Mouse (Mus musculus) intestine, embryonic 15.5 days (tissue): ENCODE data around the gene Flywch2. TPM values are rescaled to one million over a fixed set of nuclear protein-coding genes. Genes with fewer than 3 reads are reported as not detected.

Source experiments
- ATAC-seq: fragments of 200-750 bp; cut with Nextera tagmentation; 2 replicates; pipeline ENCODE4 v1.8.0; 2017; ENCODE audit warnings: moderate TSS enrichment, moderate library complexity
- H3K27ac ChIP-seq: fragments of 300-500 bp; sonication (generic); 2 replicates; pipeline ENCODE4 v1.5.1; 2015; ENCODE audit warnings: mild to moderate bottlenecking, inconsistent platforms
- H3K27me3 ChIP-seq: fragments of 300-500 bp; sonication (generic); replicated peaks from 2 replicates; pipeline ENCODE4 v1.6.1; 2015; ENCODE audit warnings: inconsistent platforms
- H3K36me3 ChIP-seq: fragments of 300-500 bp; sonication (generic); 2 replicates; pipeline ENCODE4 v1.6.1; 2015; ENCODE audit warnings: inconsistent platforms
- H3K4me1 ChIP-seq: fragments of 300-500 bp; sonication (generic); replicated peaks from 2 replicates; pipeline ENCODE4 v1.6.1; 2015; ENCODE audit warnings: inconsistent platforms
- H3K4me2 ChIP-seq: fragments of 300-500 bp; sonication (generic); replicated peaks from 2 replicates; pipeline ENCODE4 v1.6.1; 2015; ENCODE audit warnings: mild to moderate bottlenecking, inconsistent platforms
- H3K4me3 ChIP-seq: fragments of 300-500 bp; sonication (generic); replicated peaks from 2 replicates; pipeline ENCODE4 v1.5.1; 2015; ENCODE audit warnings: inconsistent platforms
- H3K9ac ChIP-seq: fragments of 300-500 bp; sonication (generic); 2 replicates; pipeline ENCODE4 v1.6.1; 2015; ENCODE audit warnings: inconsistent platforms
- H3K9me3 ChIP-seq: fragments of 300-500 bp; sonication (generic); 2 replicates; pipeline ENCODE4 v1.6.1; 2016; ENCODE audit warnings: inconsistent platforms
- WGBS: fragments of 180-500 bp; shearing (Covaris S2); methylation state at CpG from one replicate; pipeline ENCODE4 v1.1.7; 2015; 5-methylcytosine and 5-hydroxymethylcytosine counted together
- polyA plus RNA-seq: library from polyadenylated mRNA; unstranded; fragments of >200 nt; fragmentation: Nextera tagmentation; extraction: Ambion mirVana; gene quantifications from 2 replicates; pipeline ENCODE4 v1.2.1, GENCODE M21; 2015

The Flywch2 gene
- 14.7 TPM in 2 replicates for polyA plus RNA-seq

DNA sequence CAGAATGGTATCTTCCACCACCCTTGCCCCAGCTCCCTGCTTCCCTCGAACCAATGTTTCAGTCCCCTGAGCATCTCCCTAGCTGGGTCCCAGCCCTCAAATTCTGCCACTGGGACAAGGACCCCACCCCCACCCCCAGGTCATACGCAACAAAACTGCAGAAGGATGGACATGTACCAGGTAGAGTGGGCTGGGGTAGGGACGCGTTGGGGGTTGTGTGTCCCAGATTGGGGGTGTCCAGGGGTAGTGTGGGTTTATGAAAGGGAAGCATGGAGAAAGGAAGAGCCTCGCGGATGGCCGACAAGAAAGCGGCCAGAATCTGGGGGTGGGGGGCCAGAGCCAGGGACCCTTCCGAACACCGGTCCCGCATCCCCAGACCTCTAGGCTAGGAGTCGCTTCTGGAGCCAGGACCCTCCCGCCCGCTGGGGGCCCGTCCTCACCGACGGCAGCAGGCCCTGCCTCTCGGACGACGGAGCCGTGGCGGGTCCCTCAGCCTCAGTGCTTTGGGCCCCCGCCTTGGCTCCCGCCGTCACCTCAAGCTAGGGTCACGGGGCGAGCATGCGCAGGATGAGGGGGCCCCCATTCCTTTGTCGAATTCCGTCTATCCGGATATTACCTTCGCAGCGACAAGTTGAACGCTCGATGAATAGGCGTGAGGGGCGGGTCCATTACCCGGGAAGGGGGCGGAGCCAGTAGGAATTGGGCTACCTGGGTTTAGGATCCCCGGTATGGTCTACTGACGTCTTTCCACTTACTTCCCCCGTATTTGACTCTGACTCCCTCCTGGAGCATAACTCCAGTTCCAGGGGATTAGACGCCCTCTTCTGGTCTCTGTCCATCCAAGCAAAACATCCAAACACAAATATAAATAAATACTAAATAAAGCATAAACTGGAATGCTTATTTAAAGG, at the start of gene Flywch2:
Gene Flywch2 (minus strand): TSS at position 521 of the 911 bp plus-strand sequence.
- Histone ChIP-seq H3K4me1 (peaks cover 18% of the 10 kb centered on the region; the same call in 1 of the 2 replicates), H3K27ac (no peak within 1 kb of the TSS), H3K27me3 (no peaks in the 10 kb centered on the region), H3K9ac (peak within 1 kb of the TSS; percentile 47), H3K36me3 (no peaks in the 10 kb centered on the region), H3K4me3 (peak within 1 kb of the TSS; percentile 49), H3K4me2 (peak within 1 kb of the TSS; percentile 81), H3K9me3 (no peaks in the 10 kb centered on the region)
- WGBS = 3% methylated on average over 41 of the region's 43 CpGs
- ATAC-seq = peak; percentile 79

GRCm38 (mm10) chr17:23831201-23831600, 45.3 kb upstream of the Flywch2 start:
- peaks cover 5% of the 10 kb centered on the region for H3K4me1 ChIP-seq
- no peak overlapping the region for H3K4me2 ChIP-seq
- no peak overlapping the region for H3K9ac ChIP-seq
- H3K4me3 ChIP-seq = no peak overlapping the region
- 97% methylated on average over 1 of the region's 1 CpGs for WGBS
- ATAC-seq = no peak
- H3K9me3 ChIP-seq = no peaks in the 10 kb centered on the region
- H3K27me3 ChIP-seq = peaks cover 7% of the 10 kb centered on the region
- no peak overlapping the region for H3K27ac ChIP-seq
- peaks cover 3% of the 10 kb centered on the region; the same call in 1 of the 2 replicates for H3K36me3 ChIP-seq

DNA sequence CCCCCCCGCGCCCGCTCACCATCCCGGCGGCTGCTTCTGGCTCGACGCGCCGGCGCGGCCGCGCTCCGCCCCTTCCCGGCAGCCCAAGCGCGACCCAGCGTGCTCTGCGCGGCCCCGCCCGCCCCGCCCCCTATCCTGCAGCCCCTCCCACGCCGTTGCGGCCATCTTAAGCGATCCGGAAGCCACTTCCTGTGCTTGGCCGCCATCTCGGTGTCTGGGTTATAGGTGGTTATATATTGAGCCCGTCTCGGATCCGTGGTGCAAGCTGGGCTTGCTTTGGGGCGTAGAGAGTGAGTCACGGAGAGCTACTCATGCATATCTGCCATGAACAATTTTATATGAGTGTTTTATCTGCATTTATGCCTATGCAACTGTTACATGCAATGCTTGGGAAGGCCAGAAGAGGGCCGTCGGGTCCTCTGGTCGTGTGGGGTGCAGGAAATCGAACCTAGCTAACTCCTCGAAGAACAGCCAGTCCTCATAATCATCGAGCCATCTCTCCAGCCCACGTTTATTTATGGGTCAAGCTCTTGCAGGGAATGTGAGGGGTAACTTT, 43.3 kb upstream of the Flywch2 start, which contains the start of gene Elob:
Gene Elob (minus strand): TSS at position 73 of the 556 bp plus-strand sequence.
- Histone ChIP-seq H3K4me1 (peaks cover 5% of the 10 kb centered on the region), H3K27ac (peak within 1 kb of the TSS; percentile 91), H3K4me3 (peak within 1 kb of the TSS; percentile 74), H3K27me3 (peaks cover 7% of the 10 kb centered on the region), H3K4me2 (peak within 1 kb of the TSS; percentile 66), H3K36me3 (peaks cover 18% of the 10 kb centered on the region), H3K9ac (peak within 1 kb of the TSS; percentile 73), H3K9me3 (no peaks in the 10 kb centered on the region)
- under 1% methylated on average over 28 of the region's 42 CpGs for WGBS
- peak; percentile 98 for ATAC-seq

DNA sequence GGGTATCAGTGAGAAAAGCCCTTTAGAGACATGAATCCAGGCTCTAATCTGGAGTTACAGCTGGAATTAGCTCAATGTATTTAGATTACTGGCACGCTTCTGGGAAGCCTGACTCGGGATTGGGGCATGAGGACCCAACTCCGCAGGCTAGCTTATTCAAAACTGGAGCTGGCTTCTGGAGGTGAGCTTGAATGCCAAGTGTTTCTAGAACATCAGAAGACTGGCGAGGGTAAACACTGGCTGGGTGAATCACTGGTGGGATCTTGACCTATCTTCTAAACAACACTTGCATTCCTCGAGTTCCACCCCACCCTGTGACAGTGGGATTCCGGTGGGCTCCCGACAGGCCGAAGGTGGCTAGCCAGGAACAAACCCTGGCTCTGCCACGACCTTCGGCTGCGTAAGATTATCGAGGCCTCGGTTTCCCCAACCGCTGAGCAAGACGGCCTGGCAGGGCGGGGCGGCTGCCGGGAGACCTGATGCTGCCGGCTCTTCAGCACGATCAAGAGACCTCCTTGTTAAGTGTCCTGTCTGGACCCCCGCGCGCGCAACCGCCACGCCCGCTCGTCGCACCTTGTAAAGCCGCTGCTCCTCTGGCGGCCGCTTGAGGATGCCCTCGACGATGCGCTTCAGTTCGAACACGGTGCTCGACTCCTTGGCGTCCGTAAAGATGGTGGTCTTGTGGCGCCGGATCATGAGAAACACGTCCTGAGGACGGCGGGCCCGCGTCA, 42.6 kb upstream of the Flywch2 start:
- H3K36me3 ChIP-seq = peaks cover 24% of the 10 kb centered on the region
- WGBS = under 1% methylated on average over 47 of the region's 47 CpGs
- H3K4me2 ChIP-seq = peak overlapping the region; percentile 66
- peak overlapping the region; percentile 74 for H3K4me3 ChIP-seq
- H3K27me3 ChIP-seq = 0 out of 2 replicates have a peak, but pooled peaks cover 2% of the 10 kb centered on the region
- no peaks in the 10 kb centered on the region for H3K9me3 ChIP-seq
- H3K27ac ChIP-seq = peak overlapping the region; percentile 82
- H3K4me1 ChIP-seq = peaks cover 5% of the 10 kb centered on the region
- H3K9ac ChIP-seq = peak overlapping the region; percentile 73
- peak; percentile 83 for ATAC-seq

DNA sequence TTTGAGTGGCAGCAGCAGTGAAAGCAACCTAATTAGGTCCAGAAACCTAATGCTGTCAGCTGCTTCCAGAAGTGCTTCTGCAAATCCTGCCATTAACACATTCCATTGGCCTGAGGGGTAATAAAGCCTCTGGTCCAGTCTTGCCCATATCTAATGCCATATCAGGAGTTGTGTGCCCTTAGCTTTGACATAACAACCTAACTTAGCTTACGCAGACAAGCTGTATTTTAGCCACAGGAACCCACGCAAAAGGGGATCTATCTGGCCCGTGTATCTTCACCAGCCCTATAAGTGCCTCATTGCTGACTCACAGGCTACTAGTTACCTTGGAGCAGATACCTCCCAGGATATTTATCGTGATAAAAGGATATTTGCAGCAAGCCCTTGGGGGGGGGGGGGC, 39.7 kb upstream of the Flywch2 start:
- H3K4me2 ChIP-seq = no peak overlapping the region
- H3K36me3 ChIP-seq = peaks cover 51% of the 10 kb centered on the region
- no peak overlapping the region for H3K27ac ChIP-seq
- H3K4me3 ChIP-seq = no peak overlapping the region
- H3K9me3 ChIP-seq = no peaks in the 10 kb centered on the region
- ATAC-seq = no peak
- H3K27me3 ChIP-seq = no peaks in the 10 kb centered on the region
- peaks cover 5% of the 10 kb centered on the region for H3K4me1 ChIP-seq
- 78% methylated on average over 4 of the region's 4 CpGs for WGBS
- no peak overlapping the region for H3K9ac ChIP-seq

DNA sequence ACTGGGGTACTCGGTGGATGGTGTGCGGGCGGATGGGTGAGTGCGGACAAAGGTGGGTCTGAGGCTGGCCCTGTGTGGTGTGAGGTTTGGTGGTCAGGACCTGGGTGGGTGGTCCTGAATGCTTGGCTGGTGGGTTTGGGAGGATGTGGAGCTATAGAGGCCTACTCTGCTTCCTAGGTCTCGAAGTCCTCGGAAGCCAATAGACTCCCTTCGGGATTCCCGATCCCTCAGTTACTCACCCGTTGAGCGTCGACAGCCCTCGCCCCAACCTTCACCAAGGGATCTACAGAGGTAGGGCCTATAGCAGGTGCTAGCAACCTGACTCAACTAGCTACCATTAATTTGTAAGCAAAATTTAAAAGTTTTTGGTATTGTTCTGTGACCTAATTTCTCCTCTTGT, 37.7 kb upstream of the Flywch2 start:
- peak; percentile 13; the same call in 1 of the 2 replicates for ATAC-seq
- H3K27ac ChIP-seq = no peak overlapping the region; the same call in 1 of the 2 replicates
- H3K4me2 ChIP-seq = no peak overlapping the region
- no peak overlapping the region for H3K4me3 ChIP-seq
- peaks cover 5% of the 10 kb centered on the region for H3K4me1 ChIP-seq
- H3K9ac ChIP-seq = no peak overlapping the region
- 91% methylated on average over 12 of the region's 12 CpGs for WGBS
- peaks cover 5% of the 10 kb centered on the region; the same call in 1 of the 2 replicates for H3K9me3 ChIP-seq
- no peaks in the 10 kb centered on the region for H3K27me3 ChIP-seq
- peaks cover 70% of the 10 kb centered on the region for H3K36me3 ChIP-seq

- no peak overlapping the region for H3K9ac ChIP-seq
- 82% methylated on average over 16 of the region's 16 CpGs for WGBS
- H3K4me2 ChIP-seq = no peak overlapping the region
- H3K9me3 ChIP-seq = peaks cover 5% of the 10 kb centered on the region; the same call in 1 of the 2 replicates
- no peaks in the 10 kb centered on the region for H3K27me3 ChIP-seq
- H3K36me3 ChIP-seq = peaks cover 76% of the 10 kb centered on the region
- H3K4me3 ChIP-seq = no peak overlapping the region
- H3K27ac ChIP-seq = no peak overlapping the region; the same call in 1 of the 2 replicates
- peaks cover 5% of the 10 kb centered on the region for H3K4me1 ChIP-seq
- 0 out of 2 replicates have a peak, but pooled peaks have one; percentile 10 for ATAC-seq
Observed at GRCm38 (mm10) chr17:23823018-23823417, 37.1 kb upstream of the Flywch2 start.

DNA sequence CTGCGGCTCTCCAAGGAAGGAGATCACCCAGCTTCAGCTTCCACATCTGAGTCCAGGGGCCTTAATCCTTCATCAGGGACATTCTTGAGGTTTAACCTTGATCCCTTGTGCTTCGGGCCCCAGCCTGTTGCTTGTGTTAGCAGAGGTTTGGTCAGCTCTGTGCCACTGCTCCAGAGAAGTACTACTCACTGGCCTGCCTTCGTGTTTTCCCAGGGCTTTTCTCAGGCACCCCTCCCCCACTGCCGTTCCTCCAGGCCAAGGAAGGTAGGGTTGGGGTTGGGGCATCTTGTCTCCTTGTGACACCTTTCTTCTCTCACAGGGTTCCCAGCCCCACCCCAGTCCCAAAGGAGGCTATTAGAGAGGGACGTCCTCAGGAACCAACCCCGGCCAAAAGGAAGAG, 36.2 kb upstream of the Flywch2 start:
- H3K4me2 ChIP-seq = no peak overlapping the region
- no peaks in the 10 kb centered on the region; the same call in 1 of the 2 replicates for H3K4me1 ChIP-seq
- H3K36me3 ChIP-seq = peaks cover 86% of the 10 kb centered on the region
- H3K9me3 ChIP-seq = peaks cover 5% of the 10 kb centered on the region; the same call in 1 of the 2 replicates
- no peak overlapping the region for H3K4me3 ChIP-seq
- WGBS = 59% methylated on average over 6 of the region's 6 CpGs
- ATAC-seq = no peak
- no peak overlapping the region for H3K9ac ChIP-seq
- no peak overlapping the region for H3K27ac ChIP-seq
- no peaks in the 10 kb centered on the region for H3K27me3 ChIP-seq

DNA sequence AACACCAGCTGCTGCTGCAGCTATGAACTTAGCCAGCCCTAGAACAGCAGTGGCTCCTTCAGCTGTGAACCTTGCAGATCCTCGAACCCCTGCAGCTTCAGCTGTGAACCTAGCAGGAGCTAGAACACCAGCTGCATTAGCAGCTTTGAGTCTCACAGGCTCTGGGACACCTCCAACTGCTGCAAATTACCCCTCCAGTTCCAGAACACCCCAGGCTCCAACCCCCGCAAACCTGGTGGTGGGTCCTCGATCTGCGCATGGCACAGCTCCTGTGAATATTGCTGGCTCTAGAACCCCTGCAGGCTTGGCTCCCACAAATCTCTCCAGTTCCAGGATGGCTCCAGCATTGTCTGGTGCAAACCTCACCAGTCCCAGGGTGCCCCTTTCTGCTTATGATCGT, 34.9 kb upstream of the Flywch2 start:
- 97% methylated on average over 5 of the region's 5 CpGs for WGBS
- Histone ChIP-seq H3K36me3 (peaks cover 92% of the 10 kb centered on the region), H3K27ac (no peak overlapping the region), H3K9ac (no peak overlapping the region), H3K27me3 (no peaks in the 10 kb centered on the region), H3K9me3 (peaks cover 5% of the 10 kb centered on the region; the same call in 1 of the 2 replicates), H3K4me2 (no peak overlapping the region), H3K4me3 (no peak overlapping the region), H3K4me1 (no peaks in the 10 kb centered on the region)
- ATAC-seq = no peak

DNA sequence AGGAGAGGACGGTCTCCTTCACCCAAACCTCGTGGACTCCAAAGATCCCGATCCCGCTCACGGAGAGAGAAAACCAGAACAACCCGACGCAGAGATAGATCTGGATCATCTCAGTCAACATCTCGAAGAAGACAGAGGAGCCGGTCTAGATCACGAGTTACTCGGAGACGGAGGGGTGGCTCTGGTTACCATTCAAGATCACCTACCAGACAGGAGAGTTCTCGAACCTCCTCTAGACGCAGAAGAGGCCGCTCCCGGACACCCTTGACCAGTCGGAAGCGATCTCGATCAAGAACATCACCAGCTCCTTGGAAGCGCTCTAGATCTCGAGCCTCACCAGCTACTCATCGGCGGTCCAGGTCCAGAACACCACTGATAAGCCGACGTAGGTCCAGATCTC, 33.4 kb upstream of the Flywch2 start:
- no peak overlapping the region for H3K27ac ChIP-seq
- no peak overlapping the region for H3K4me2 ChIP-seq
- no peaks in the 10 kb centered on the region for H3K4me1 ChIP-seq
- H3K9ac ChIP-seq = no peak overlapping the region
- no peak overlapping the region for H3K4me3 ChIP-seq
- no peaks in the 10 kb centered on the region for H3K27me3 ChIP-seq
- WGBS = 97% methylated on average over 25 of the region's 25 CpGs
- H3K36me3 ChIP-seq = peaks cover 93% of the 10 kb centered on the region
- H3K9me3 ChIP-seq = peaks cover 5% of the 10 kb centered on the region; the same call in 1 of the 2 replicates
- no peak for ATAC-seq

DNA sequence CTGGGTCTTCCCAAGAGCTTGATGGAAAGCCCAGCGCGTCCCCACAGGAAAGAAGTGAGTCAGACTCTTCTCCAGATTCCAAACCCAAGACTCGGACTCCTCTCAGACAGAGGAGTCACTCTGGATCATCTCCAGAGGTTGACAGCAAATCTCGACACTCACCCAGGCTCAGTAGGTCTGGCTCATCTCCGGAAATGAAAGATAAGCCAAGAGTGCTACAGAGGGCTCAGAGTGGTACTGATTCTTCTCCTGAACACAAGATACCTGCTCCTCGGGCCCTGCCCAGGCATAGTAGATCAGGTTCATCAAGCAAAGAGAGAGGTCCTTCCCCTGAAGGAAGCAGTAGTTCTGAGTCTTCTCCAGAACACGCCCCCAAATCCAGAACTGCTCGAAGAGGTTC, 32.7 kb upstream of the Flywch2 start:
- Histone ChIP-seq H3K27me3 (no peaks in the 10 kb centered on the region), H3K27ac (no peak overlapping the region), H3K4me3 (no peak overlapping the region), H3K36me3 (peaks cover 93% of the 10 kb centered on the region), H3K9ac (no peak overlapping the region), H3K4me1 (no peaks in the 10 kb centered on the region), H3K9me3 (peaks cover 5% of the 10 kb centered on the region; the same call in 1 of the 2 replicates), H3K4me2 (no peak overlapping the region)
- no peak for ATAC-seq
- WGBS = 94% methylated on average over 8 of the region's 8 CpGs
